18 mouse cellular contexts compared by ENCODE assay signal in genomic region chr11:95358263-95358662, GRCm38 (mm10). TPM values are rescaled to one million over a fixed set of nuclear protein-coding genes. Genes with fewer than 3 reads are reported as not detected.
DNase-seq lines count a peak whose midpoint lies in the region; ATAC-seq and TF ChIP-seq lines count a peak whose summit lies in the region.
"Had no signal": no experiment of that assay in that cellular context is flagged by ENCODE, and none has a peak within 500 bp of the region (broad histone marks: within the 10 kb centered on the region; RNA-seq: fewer than 3 reads in every experiment).

No protein-coding gene starts in this region.

- peak overlapping the region; percentile 72; the same call in 1 of the 2 replicates for H3K27ac ChIP-seq in heart, embryonic 13.5 days (replicated peaks)
- peak overlapping the region; percentile 98 for H3K27ac ChIP-seq in liver, embryonic 12.5 days
- H3K27ac ChIP-seq: forebrain, embryonic 13.5 days; hindbrain, embryonic 14.5 days; macrophage; midbrain, embryonic 13.5 days had no signal

- peak overlapping the region; percentile 54 for H3K4me2 ChIP-seq in heart, embryonic 13.5 days
- peak overlapping the region; percentile 68; the same call in 1 of the 2 replicates for H3K4me2 ChIP-seq in liver, embryonic 12.5 days
- H3K4me2 ChIP-seq: forebrain, embryonic 13.5 days; hindbrain, embryonic 14.5 days; midbrain, embryonic 13.5 days had no signal

- peaks cover 34% of the 10 kb centered on the region for H3K4me1 ChIP-seq in heart, embryonic 13.5 days
- H3K4me1 ChIP-seq in G1E (ENCODE audit: insufficient read depth, low read depth, low read length), result peaks cover 57% of the 10 kb centered on the region
- peaks cover 59% of the 10 kb centered on the region for H3K4me1 ChIP-seq in liver, embryonic 12.5 days

- DNase-seq in heart, adult 11 months, result no peak
- no peak for DNase-seq in G1E (ENCODE audit: low spot score)
- peak; percentile 45 for DNase-seq in thymus, postnatal 0 days (ENCODE audit: low spot score)
- DNase-seq in cerebellum, adult 18-20 months, result no peak
- DNase-seq in frontal cortex, postnatal 10 days (ENCODE audit: low spot score in 2 of 2), result no peak
- DNase-seq: B cell, adult 2 months; cerebellum, adult 11 months; kidney, postnatal 10 days; right cerebral cortex, postnatal 14 days had no signal

- no peak overlapping the region for H3K4me3 ChIP-seq in heart, embryonic 13.5 days
- peak overlapping the region; percentile 25; the same call in 1 of the 2 replicates for H3K4me3 ChIP-seq in G1E (ENCODE audit: low read depth, low read length)
- H3K4me3 ChIP-seq in liver, embryonic 12.5 days, result no peak overlapping the region
- H3K4me3 ChIP-seq: forebrain, embryonic 13.5 days; midbrain, embryonic 13.5 days; myocyte had no signal

- no peaks in the 10 kb centered on the region for H3K36me3 ChIP-seq in heart, embryonic 13.5 days
- peaks cover 75% of the 10 kb centered on the region for H3K36me3 ChIP-seq in G1E (replicated peaks)
- H3K36me3 ChIP-seq in liver, embryonic 12.5 days, result peaks cover 92% of the 10 kb centered on the region
- H3K36me3 ChIP-seq: midbrain, embryonic 13.5 days had no signal

- ATAC-seq in heart, embryonic 13.5 days (ENCODE audit: extremely low read depth, insufficient number of reproducible peaks, low FRiP score, low TSS enrichment), result 0 out of 2 replicates have a peak, but pooled peaks have one; percentile 35
- no peak for ATAC-seq in G1E (ENCODE audit: extremely low read depth, insufficient number of reproducible peaks, low FRiP score, poor library complexity, severe bottlenecking)
- no peak for ATAC-seq in liver, embryonic 12.5 days
- no peak for ATAC-seq in granulocyte monocyte progenitor cell, adult 5-6 weeks (replicated peaks; ENCODE audit: poor library complexity, severe bottlenecking)
- ATAC-seq: forebrain, embryonic 13.5 days; intestine, embryonic 16.5 days; midbrain, embryonic 13.5 days had no signal

- WGBS in heart, embryonic 13.5 days, result 56% methylated on average over 3 of the region's 3 CpGs
- WGBS in liver, embryonic 12.5 days (ENCODE audit: insufficient replicate concordance), result 63% methylated on average over 3 of the region's 3 CpGs

- TF ChIP-seq CTCF in G1E (IDR thresholded peaks at IDR 0.05; ENCODE audit: low read depth, low read length), result no peak

- H3K9ac ChIP-seq in heart, embryonic 13.5 days, result no peak overlapping the region
- no peak overlapping the region for H3K9ac ChIP-seq in liver, embryonic 12.5 days
- H3K9ac ChIP-seq: forebrain, embryonic 13.5 days; hindbrain, embryonic 14.5 days; midbrain, embryonic 13.5 days had no signal

- H3K9me3 ChIP-seq in heart, embryonic 13.5 days, result no peaks in the 10 kb centered on the region
- H3K9me3 ChIP-seq in G1E (replicated peaks), result no peaks in the 10 kb centered on the region
- H3K9me3 ChIP-seq in liver, embryonic 12.5 days (replicated peaks), result no peaks in the 10 kb centered on the region
- H3K9me3 ChIP-seq: forebrain, embryonic 13.5 days; midbrain, embryonic 13.5 days had no signal

- no peaks in the 10 kb centered on the region for H3K27me3 ChIP-seq in heart, embryonic 13.5 days (replicated peaks)
- no peaks in the 10 kb centered on the region for H3K27me3 ChIP-seq in G1E (ENCODE audit: insufficient read depth, low read length)
- H3K27me3 ChIP-seq in liver, embryonic 12.5 days (replicated peaks), result no peaks in the 10 kb centered on the region
- H3K27me3 ChIP-seq: forebrain, embryonic 13.5 days; midbrain, embryonic 13.5 days had no signal

RNA-seq across cellular contexts. Expression of gene Fam117a, which starts 21.4 kb away (rescaled TPM):
- polyA plus RNA-seq in heart, embryonic 13.5 days (2015; fragmentation: Nextera tagmentation; extraction: Ambion mirVana), result 6.3 and 7.7 TPM in 2 replicates
- total RNA-seq in G1E (2014; fragmentation: Nextera tagmentation) (65.4 and 105 TPM in 2 replicates), G1E (2017) (30.9 and 36.9 TPM in 2 replicates)
- polyA plus RNA-seq in G1E (2012), result 159 and 170 TPM in 2 replicates
- 59.0 and 62.7 TPM in 2 replicates for polyA plus RNA-seq in liver, embryonic 12.5 days (2016; fragmentation: Nextera tagmentation; extraction: Ambion mirVana)
- polyA plus RNA-seq in thymus, postnatal 0 days (2015; fragmentation: Nextera tagmentation; extraction: Ambion mirVana), result 24.2 and 27.3 TPM in 2 replicates
- 127 and 147 TPM in 2 replicates for total RNA-seq in granulocyte monocyte progenitor cell, adult 5-6 weeks (2014; fragmentation: Nextera tagmentation)
- 90.2 and 90.8 TPM in 2 replicates for total RNA-seq in granulocyte monocyte progenitor cell, adult 5-6 weeks (2017)

RNA-seq across cellular contexts. Expression of gene Slc35b1, which starts 26.2 kb away (rescaled TPM):
- 77.2 and 78.4 TPM in 2 replicates for polyA plus RNA-seq in heart, embryonic 13.5 days (2015; fragmentation: Nextera tagmentation; extraction: Ambion mirVana)
- total RNA-seq in G1E (2014; fragmentation: Nextera tagmentation), result 37.5 and 37.8 TPM in 2 replicates
- total RNA-seq in G1E (2017), result 50.6 and 53.1 TPM in 2 replicates
- polyA plus RNA-seq in G1E (2012), result 4.1 and 4.5 TPM in 2 replicates
- 58.2 and 61.3 TPM in 2 replicates for polyA plus RNA-seq in liver, embryonic 12.5 days (2016; fragmentation: Nextera tagmentation; extraction: Ambion mirVana)
- 93.1 and 95.3 TPM in 2 replicates for polyA plus RNA-seq in thymus, postnatal 0 days (2015; fragmentation: Nextera tagmentation; extraction: Ambion mirVana)
- total RNA-seq in granulocyte monocyte progenitor cell, adult 5-6 weeks (2014; fragmentation: Nextera tagmentation), result 66.6 and 71.2 TPM in 2 replicates
- total RNA-seq in granulocyte monocyte progenitor cell, adult 5-6 weeks (2017), result 82.3 and 85.1 TPM in 2 replicates

RNA-seq across cellular contexts. Expression of gene Kat7, which starts 48.2 kb away (rescaled TPM):
- 44.2 and 46.0 TPM in 2 replicates for polyA plus RNA-seq in heart, embryonic 13.5 days (2015; fragmentation: Nextera tagmentation; extraction: Ambion mirVana)
- total RNA-seq in G1E (2014; fragmentation: Nextera tagmentation) (144 and 154 TPM in 2 replicates), G1E (2017) (63.5 and 66.5 TPM in 2 replicates)
- 33.6 and 36.2 TPM in 2 replicates for polyA plus RNA-seq in G1E (2012)
- polyA plus RNA-seq in liver, embryonic 12.5 days (2016; fragmentation: Nextera tagmentation; extraction: Ambion mirVana), result 48.1 and 49.5 TPM in 2 replicates
- polyA plus RNA-seq in thymus, postnatal 0 days (2015; fragmentation: Nextera tagmentation; extraction: Ambion mirVana), result 56.8 and 57.9 TPM in 2 replicates
- total RNA-seq in granulocyte monocyte progenitor cell, adult 5-6 weeks (2014; fragmentation: Nextera tagmentation), result 75.0 and 78.0 TPM in 2 replicates
- total RNA-seq in granulocyte monocyte progenitor cell, adult 5-6 weeks (2017), result 71.7 and 77.2 TPM in 2 replicates

RNA-seq across cellular contexts. Expression of gene Spop, which starts 55.6 kb away (rescaled TPM):
- 97.8 and 105 TPM in 2 replicates for polyA plus RNA-seq in heart, embryonic 13.5 days (2015; fragmentation: Nextera tagmentation; extraction: Ambion mirVana)
- 60.4 and 70.5 TPM in 2 replicates for total RNA-seq in G1E (2014; fragmentation: Nextera tagmentation)
- 23.9 and 28.8 TPM in 2 replicates for total RNA-seq in G1E (2017)
- 21.8 and 29.2 TPM in 2 replicates for polyA plus RNA-seq in G1E (2012)
- 90.8 and 105 TPM in 2 replicates for polyA plus RNA-seq in liver, embryonic 12.5 days (2016; fragmentation: Nextera tagmentation; extraction: Ambion mirVana)
- polyA plus RNA-seq in thymus, postnatal 0 days (2015; fragmentation: Nextera tagmentation; extraction: Ambion mirVana), result 120 and 142 TPM in 2 replicates
- 80.9 and 94.8 TPM in 2 replicates for total RNA-seq in granulocyte monocyte progenitor cell, adult 5-6 weeks (2014; fragmentation: Nextera tagmentation)
- 65.8 and 70.6 TPM in 2 replicates for total RNA-seq in granulocyte monocyte progenitor cell, adult 5-6 weeks (2017)

Comparison
In these comparisons a context has a peak if more than half of its experiments do, and no peak if none do; other contexts are left out.
1. RNA of gene Slc35b1, which starts 26.2 kb away (polyA plus RNA-seq): 93.1 to 95.3 TPM in thymus, postnatal 0 days, 77.2 to 78.4 TPM in heart, embryonic 13.5 days and 58.2 to 61.3 TPM in liver, embryonic 12.5 days; 4.1 to 4.5 TPM in G1E; every median in the first group is over 10 times any median in the second.